Mouse (Mus musculus) MEL (cell line): ENCODE results near the gene Vps13c. TPM values are rescaled to one million over a fixed set of nuclear protein-coding genes. Genes with fewer than 3 reads are reported as not detected.

Experiments
- DNase-seq: peaks from one replicate; pipeline ENCODE4 v3.0.0; 2011; ENCODE audit warnings: low read depth, low spot score
- H3K27ac ChIP-seq: 2 replicates; pipeline ENCODE4 v1.5.1; 2012; ENCODE audit warnings: low read depth, mild to moderate bottlenecking, control low read depth, low read length, moderate library complexity; ENCODE audit not compliant: control insufficient read depth
- H3K27me3 ChIP-seq, 2 experiments: fragments of 150-350 bp in 1 of 2; sonication (generic) in 1 of 2; 2 replicates each; pipeline ENCODE4 v1.6.1; 2012; ENCODE audit warnings: low read length in 2 of 2, mild to moderate bottlenecking in 2 of 2, improper control_type of control experiment in 1 of 2, moderate library complexity in 1 of 2; ENCODE audit not compliant: insufficient read depth in 2 of 2, control insufficient read depth in 1 of 2
- H3K36me3 ChIP-seq, 2 experiments: 2 replicates each; pipeline ENCODE4 v1.6.1; 2012 to 2014; ENCODE audit warnings: low read length in 2 of 2, improper control_type of control experiment in 1 of 2, inconsistent platforms in 1 of 2, mild to moderate bottlenecking in 1 of 2; ENCODE audit not compliant: insufficient read depth in 2 of 2, control insufficient read depth in 1 of 2
- H3K4me1 ChIP-seq, 2 experiments: fragments of 150-350 bp in 1 of 2; sonication (generic) in 1 of 2; 2 replicates each; pipeline ENCODE4 v1.6.1; 2012; ENCODE audit warnings: low read length in 2 of 2, improper control_type of control experiment in 1 of 2, mild to moderate bottlenecking in 1 of 2; ENCODE audit not compliant: insufficient read depth in 2 of 2, control insufficient read depth in 1 of 2
- H3K4me3 ChIP-seq, 2 experiments: fragments of 150-350 bp in 1 of 2; sonication (generic) in 1 of 2; 2 replicates each; pipeline ENCODE4 v1.5.1; 2012; ENCODE audit warnings: low read depth in 2 of 2, low read length in 2 of 2, mild to moderate bottlenecking in 2 of 2, moderate library complexity in 2 of 2, control low read depth in 1 of 2, improper control_type of control experiment in 1 of 2; ENCODE audit not compliant: control insufficient read depth in 1 of 2, insufficient read depth in 1 of 2
- H3K79me2 ChIP-seq: 2 replicates; pipeline ENCODE4 v1.6.1; 2012; ENCODE audit warnings: mild to moderate bottlenecking, low read length, moderate library complexity; ENCODE audit not compliant: control insufficient read depth, poor library complexity, insufficient read depth
- H3K9ac ChIP-seq: 2 replicates; pipeline ENCODE4 v1.6.1; 2012; ENCODE audit warnings: low read depth, mild to moderate bottlenecking, control low read depth, low read length, moderate library complexity; ENCODE audit not compliant: control insufficient read depth, poor library complexity, severe bottlenecking
- H3K9me3 ChIP-seq: fragments of 150-350 bp; sonication (generic); replicated peaks from 2 replicates; pipeline ENCODE4 v1.6.1; 2012; ENCODE audit warnings: mild to moderate bottlenecking, low read length, improper control_type of control experiment, moderate library complexity; ENCODE audit not compliant: insufficient read depth
- CHD2 ChIP-seq: IDR thresholded peaks from 2 replicates; pipeline ENCODE4 v1.6.1; 2011; ENCODE audit warnings: low read length, improper control_type of control experiment
- ELF1 ChIP-seq: IDR thresholded peaks from 2 replicates; pipeline ENCODE4 v1.6.1; 2014; ENCODE audit warnings: low read depth, mild to moderate bottlenecking, inconsistent platforms, low read length, improper control_type of control experiment, moderate library complexity
- EP300 ChIP-seq, 2 experiments: IDR thresholded peaks; 2 replicates each; pipeline ENCODE4 v1.6.1; 2011; ENCODE audit warnings: improper control_type of control experiment in 2 of 2, low read length in 2 of 2, low read depth in 1 of 2, mild to moderate bottlenecking in 1 of 2
- GABPA ChIP-seq: IDR thresholded peaks from 2 replicates; pipeline ENCODE4 v1.6.1; 2012; ENCODE audit warnings: low read depth, mild to moderate bottlenecking, inconsistent platforms, low read length, improper control_type of control experiment, moderate library complexity
- GATA1 ChIP-seq: IDR thresholded peaks from 2 replicates; pipeline ENCODE4 v1.6.1; 2011; ENCODE audit warnings: low read depth, low read length, improper control_type of control experiment
- HCFC1 ChIP-seq: IDR thresholded peaks from 2 replicates; pipeline ENCODE4 v1.6.1; 2012; ENCODE audit warnings: low read depth, mild to moderate bottlenecking, inconsistent platforms, low read length, improper control_type of control experiment, moderate library complexity
- KAT2A ChIP-seq: conservative IDR thresholded peaks from 2 replicates; pipeline ENCODE4 v1.6.1; 2012; ENCODE audit warnings: low read depth, low read length, improper control_type of control experiment, inconsistent platforms
- MAFK ChIP-seq: IDR thresholded peaks from 2 replicates; pipeline ENCODE4 v1.6.1; 2011; ENCODE audit warnings: low read depth, mild to moderate bottlenecking, low read length, improper control_type of control experiment, borderline replicate concordance
- MAX ChIP-seq: IDR thresholded peaks from 2 replicates; pipeline ENCODE4 v1.6.1; 2011; ENCODE audit warnings: low read length, improper control_type of control experiment
- MEF2A ChIP-seq: IDR thresholded peaks from 2 replicates; pipeline ENCODE4 v1.6.1; 2014; ENCODE audit warnings: low read depth, mild to moderate bottlenecking, inconsistent platforms, low read length, improper control_type of control experiment; ENCODE audit not compliant: poor library complexity, insufficient replicate concordance, severe bottlenecking; ENCODE audit errors: extremely low read depth
- MXI1 ChIP-seq: IDR thresholded peaks from 2 replicates; pipeline ENCODE4 v1.6.1; 2011; ENCODE audit warnings: mild to moderate bottlenecking, low read depth, low read length, improper control_type of control experiment
- MYB ChIP-seq: IDR thresholded peaks from 2 replicates; pipeline ENCODE4 v1.6.1; 2011; ENCODE audit warnings: mild to moderate bottlenecking, low read depth, low read length, improper control_type of control experiment
- NRF1 ChIP-seq: IDR thresholded peaks from 2 replicates; pipeline ENCODE4 v1.6.1; 2014; ENCODE audit warnings: low read depth, mild to moderate bottlenecking, inconsistent platforms, low read length, improper control_type of control experiment, moderate library complexity; ENCODE audit not compliant: poor library complexity, insufficient read depth, severe bottlenecking
- POLR2AphosphoS5 ChIP-seq: IDR thresholded peaks from 2 replicates; pipeline ENCODE4 v1.6.1; 2012; ENCODE audit warnings: low read depth, borderline replicate concordance, mild to moderate bottlenecking, inconsistent platforms, low read length, moderate library complexity, mixed read lengths
- RCOR1 ChIP-seq: IDR thresholded peaks from 2 replicates; pipeline ENCODE4 v1.6.1; 2012; ENCODE audit warnings: low read depth, mild to moderate bottlenecking, inconsistent platforms, low read length, improper control_type of control experiment
- SIN3A ChIP-seq: IDR thresholded peaks from 2 replicates; pipeline ENCODE4 v1.6.1; 2012; ENCODE audit warnings: low read length, improper control_type of control experiment, inconsistent platforms
- TAL1 ChIP-seq: IDR thresholded peaks from 2 replicates; pipeline ENCODE4 v1.6.1; 2012; ENCODE audit warnings: mild to moderate bottlenecking, inconsistent platforms, low read length, moderate library complexity, mixed read lengths
- TCF12 ChIP-seq: IDR thresholded peaks from 2 replicates; pipeline ENCODE4 v1.6.1; 2014; ENCODE audit warnings: low read depth, mild to moderate bottlenecking, inconsistent platforms, low read length, improper control_type of control experiment, moderate library complexity
- UBTF ChIP-seq: IDR thresholded peaks from 2 replicates; pipeline ENCODE4 v1.6.1; 2012; ENCODE audit warnings: low read depth, mild to moderate bottlenecking, inconsistent platforms, low read length, improper control_type of control experiment, moderate library complexity, borderline replicate concordance; ENCODE audit not compliant: insufficient read depth
- USF1 ChIP-seq: IDR thresholded peaks from 2 replicates; pipeline ENCODE4 v1.6.1; 2014; ENCODE audit warnings: low read depth, mild to moderate bottlenecking, inconsistent platforms, low read length, improper control_type of control experiment, moderate library complexity
- ZC3H11A ChIP-seq: IDR thresholded peaks from 2 replicates; pipeline ENCODE4 v1.6.1; 2012; ENCODE audit warnings: low read depth, mild to moderate bottlenecking, inconsistent platforms, low read length, improper control_type of control experiment
- ZMIZ1 ChIP-seq: IDR thresholded peaks from 2 replicates; pipeline ENCODE4 v1.6.1; 2012; ENCODE audit warnings: low read depth, mild to moderate bottlenecking, inconsistent platforms, low read length, improper control_type of control experiment, moderate library complexity
- ZNF384 ChIP-seq: IDR thresholded peaks from 2 replicates; pipeline ENCODE4 v1.6.1; 2012; ENCODE audit warnings: low read depth, mild to moderate bottlenecking, inconsistent platforms, low read length, improper control_type of control experiment
- polyA plus RNA-seq, 2 experiments: library from polyadenylated mRNA; stranded (reverse) in 1 of 2; unstranded in 1 of 2; fragments of >175 nt in 1 of 2; fragments of >200 nt in 1 of 2; gene quantifications; 2 replicates each; pipeline versions ENCODE4 v1.2.1 to v1.2.4; 2012; ENCODE audit warnings: low replicate concordance in 2 of 2, low read depth in 1 of 2; ENCODE audit not compliant: insufficient read length in 2 of 2, insufficient read depth in 1 of 2, missing spikeins in 1 of 2
- total RNA-seq: library from RNA; depleted of rRNA; stranded (reverse); fragments of 300-350 nt; gene quantifications from 2 replicates; pipeline ENCODE4 v1.2.3, GENCODE M21; 2012

The Vps13c gene
- total and polyA plus RNA-seq, 3 experiments: 14.6 to 28.3 TPM; not detected in 1

DNA sequence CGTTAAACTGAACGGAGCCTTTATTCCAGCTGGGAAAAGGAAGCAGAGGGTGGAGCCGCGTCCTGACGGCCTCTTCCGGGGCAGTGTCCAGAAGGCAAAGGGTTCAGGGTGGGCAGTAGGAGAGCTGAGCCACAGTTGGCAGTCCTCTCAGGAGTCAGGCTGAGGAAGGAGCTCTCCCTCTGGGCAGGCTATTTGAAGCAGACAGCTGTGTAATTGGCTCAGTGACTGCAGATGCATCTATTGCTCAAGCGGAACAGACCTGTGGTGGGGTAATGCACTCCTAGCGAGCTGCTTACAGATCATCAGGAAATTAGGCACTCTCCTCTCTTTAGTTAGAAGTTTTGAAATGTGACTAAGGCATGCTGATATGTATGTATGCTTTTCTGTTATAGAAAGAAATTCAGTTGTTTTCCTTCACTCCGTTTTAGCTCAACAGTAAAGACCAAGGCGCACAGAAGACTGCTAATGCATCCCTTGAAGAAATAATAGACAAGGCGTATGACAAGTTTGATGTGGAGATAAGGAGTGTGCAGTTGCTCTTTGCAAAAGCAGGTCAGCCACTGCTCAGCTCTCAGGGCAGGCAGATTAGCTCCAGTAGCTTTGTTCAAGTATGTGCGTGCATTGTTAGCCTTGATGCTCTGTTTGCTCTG lies 56.6 kb downstream of the Vps13c start:
- peaks cover 3 to 9% of the 10 kb centered on the region in 2 experiments; a peak in 3 of 4 replicates for H3K4me1 ChIP-seq
- H3K4me3 ChIP-seq: no peak overlapping the region
- no peak overlapping the region for H3K9ac ChIP-seq
- TF ChIP-seq EP300 (IDR thresholded peaks at IDR 0.05; ENCODE audit: low read depth in 1 of 2, low read length in 2 of 2) (no peak), SIN3A (no peak), NRF1 (no peak)
- TF ChIP-seq, all 39 proteins: peak for 0
- Histone ChIP-seq H3K27me3 (no peaks in the 10 kb centered on the region), H3K36me3 (peaks cover 2 to 17% of the 10 kb centered on the region in 2 experiments), H3K27ac (no peak overlapping the region), H3K79me2 (no peaks in the 10 kb centered on the region), H3K9me3 (no peaks in the 10 kb centered on the region)
- DNase-seq: no peak

DNA sequence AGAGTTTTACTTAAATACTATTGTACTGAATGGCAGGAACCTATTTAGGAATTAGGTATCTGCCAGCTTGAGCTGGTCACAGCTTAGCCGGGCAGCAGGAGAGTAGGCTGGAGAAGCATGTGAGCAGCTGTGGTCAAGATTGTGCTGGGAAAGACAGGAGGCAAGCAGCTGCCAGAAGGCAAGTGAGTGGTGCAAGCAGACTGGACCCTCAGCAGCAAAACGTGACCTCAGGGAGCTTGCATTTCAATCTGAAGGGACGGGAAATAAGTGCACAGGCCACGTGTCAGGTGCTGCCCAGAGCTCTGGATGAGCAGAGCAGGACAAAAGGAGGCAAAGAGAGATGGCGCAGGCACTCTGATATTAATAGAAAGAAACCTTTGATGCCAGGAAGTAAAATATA lies 60.2 kb downstream of the Vps13c start:
- H3K4me1 ChIP-seq: no peaks in the 10 kb centered on the region
- H3K9me3 ChIP-seq: no peaks in the 10 kb centered on the region
- H3K79me2 ChIP-seq: no peaks in the 10 kb centered on the region
- H3K9ac ChIP-seq: no peak overlapping the region
- no peak for DNase-seq
- no peak for TF ChIP-seq ZMIZ1
- no peak for TF ChIP-seq GABPA
- TF ChIP-seq HCFC1: no peak
- no peak for TF ChIP-seq ZNF384
- no peak for TF ChIP-seq MYB
- no peak for TF ChIP-seq TAL1
- no peak for TF ChIP-seq MAX
- TF ChIP-seq MXI1: no peak
- no peak for TF ChIP-seq TCF12
- no peak for TF ChIP-seq SIN3A
- TF ChIP-seq RCOR1: no peak
- TF ChIP-seq, all 39 proteins: peak for 0
- no peak overlapping the region for H3K4me3 ChIP-seq
- H3K36me3 ChIP-seq: peaks cover 0 to 5% of the 10 kb centered on the region in 2 experiments; a peak in 2 of 4 replicates
- H3K27me3 ChIP-seq: no peaks in the 10 kb centered on the region
- no peak overlapping the region for H3K27ac ChIP-seq

DNA sequence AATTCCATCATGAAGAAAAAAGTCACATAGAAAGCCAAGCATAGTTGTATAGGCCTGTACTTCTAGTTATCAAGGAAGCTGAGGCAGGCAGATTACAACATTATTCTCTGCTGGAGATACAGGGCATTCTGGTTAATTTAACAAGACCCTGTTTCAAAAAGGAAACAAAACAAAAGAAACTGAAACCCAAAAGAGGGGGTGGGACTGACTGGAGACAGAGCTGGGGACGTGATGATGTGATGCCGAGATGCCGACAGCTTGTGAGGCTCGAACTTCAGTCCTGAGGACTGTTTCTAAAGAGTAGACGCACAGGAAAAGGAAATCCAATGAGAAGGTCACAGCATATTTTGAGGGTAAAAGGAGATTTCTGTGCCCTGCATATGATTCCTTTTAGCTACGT lies 64.2 kb downstream of the Vps13c start:
- Histone ChIP-seq H3K79me2 (no peaks in the 10 kb centered on the region), H3K4me3 (no peak overlapping the region), H3K27me3 (no peaks in the 10 kb centered on the region), H3K4me1 (no peaks in the 10 kb centered on the region), H3K9me3 (no peaks in the 10 kb centered on the region), H3K9ac (no peak overlapping the region), H3K36me3 (peaks cover 0 to 8% of the 10 kb centered on the region in 2 experiments; a peak in 2 of 4 replicates), H3K27ac (no peak overlapping the region)
- DNase-seq: no peak
- TF ChIP-seq USF1: no peak
- TF ChIP-seq POLR2AphosphoS5: no peak
- no peak for TF ChIP-seq ZC3H11A
- no peak for TF ChIP-seq KAT2A
- TF ChIP-seq CHD2: no peak
- no peak for TF ChIP-seq MAX
- TF ChIP-seq RCOR1: no peak
- no peak for TF ChIP-seq MEF2A
- no peak for TF ChIP-seq ELF1
- no peak for TF ChIP-seq NRF1
- no peak for TF ChIP-seq ZNF384
- no peak for TF ChIP-seq GATA1
- no peak for TF ChIP-seq TCF12
- TF ChIP-seq SIN3A: no peak
- TF ChIP-seq MAFK: no peak
- TF ChIP-seq UBTF: no peak
- TF ChIP-seq EP300 (IDR thresholded peaks at IDR 0.05; ENCODE audit: low read depth in 1 of 2, low read length in 2 of 2): no peak
